Mouse (Mus musculus): ENCODE results near the gene Elovl5.

Gene Elovl5

DNA sequence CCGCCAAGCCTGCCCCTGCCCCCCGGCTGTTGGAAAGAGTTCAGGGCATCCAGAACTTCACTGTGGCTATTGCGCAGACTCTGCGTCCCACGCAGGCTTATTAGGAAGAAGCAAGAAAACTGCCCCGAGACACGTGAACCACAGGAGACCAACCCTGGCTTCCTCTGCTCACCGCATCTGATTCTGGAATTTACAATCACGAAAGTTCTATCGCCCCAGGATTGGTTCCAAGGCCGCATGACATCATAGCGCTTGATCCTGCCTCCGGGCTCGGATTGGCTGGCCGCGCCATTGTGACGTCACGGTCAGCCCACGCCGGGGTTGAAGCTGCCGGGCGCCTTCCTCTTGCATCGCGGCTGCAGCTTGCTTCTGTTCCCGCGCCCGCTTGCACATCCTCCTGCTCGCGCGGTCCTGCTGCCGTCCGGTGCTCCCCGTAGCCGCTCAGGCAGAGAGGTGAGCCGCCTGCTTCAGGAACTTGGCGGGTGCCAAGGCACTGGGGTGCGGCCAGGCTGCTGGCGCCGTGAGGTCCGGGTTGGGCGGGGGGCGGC is at the start of gene Elovl5:
Elovl5 (plus strand) TSS at position 291 of the 548 bp plus-strand sequence.
- in situ Hi-C loops (cut with MboI, MseI), result loop anchor here (10.0 kb wide), 1 partner anchor 188 kb away; the partner anchor contains the start of genes Fbxo9 and Ick

GRCm38 (mm10) chr9:77891501-77891900 is 25.7 kb upstream of the Elovl5 start:
- in situ Hi-C loops (cut with MboI, MseI), result no loop called here

- in situ Hi-C loops (cut with MboI, MseI), result no loop called here
Observed at GRCm38 (mm10) chr9:77898551-77898950, 18.6 kb upstream of the Elovl5 start.

DNA sequence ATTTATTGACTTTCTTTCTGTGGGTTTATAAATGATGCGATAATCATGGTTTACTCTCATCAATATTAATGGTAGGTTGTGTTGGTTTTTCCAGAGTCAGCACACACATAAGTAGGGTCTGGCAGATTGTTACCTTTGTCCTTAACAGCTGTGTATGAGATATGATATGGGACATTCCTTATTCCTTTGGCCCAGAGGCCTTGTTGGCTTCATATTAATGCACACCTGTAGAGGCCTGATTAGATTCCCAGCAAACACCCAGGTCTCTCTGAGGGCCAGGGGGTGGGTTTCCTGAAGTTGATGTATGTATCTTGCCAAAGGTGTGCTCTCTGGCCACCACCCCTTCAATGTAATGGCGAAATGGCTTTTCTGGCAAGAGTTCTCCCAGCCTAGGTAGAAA is 13.0 kb upstream of the Elovl5 start:
- in situ Hi-C loops (cut with MboI, MseI), result no loop called here

- in situ Hi-C loops (cut with MboI, MseI), result loop anchor here (10.0 kb wide), 1 partner anchor 195 kb away; the partner anchor contains the start of genes Fbxo9 and Ick
Observed at GRCm38 (mm10) chr9:77909572-77910269, 7.4 kb upstream of the Elovl5 start.

- in situ Hi-C loops (cut with MboI, MseI), result loop anchor here (10.0 kb wide), 1 partner anchor 194 kb away; the partner anchor contains the start of genes Fbxo9 and Ick
Observed at GRCm38 (mm10) chr9:77910270-77911240, 6.6 kb upstream of the Elovl5 start.

DNA sequence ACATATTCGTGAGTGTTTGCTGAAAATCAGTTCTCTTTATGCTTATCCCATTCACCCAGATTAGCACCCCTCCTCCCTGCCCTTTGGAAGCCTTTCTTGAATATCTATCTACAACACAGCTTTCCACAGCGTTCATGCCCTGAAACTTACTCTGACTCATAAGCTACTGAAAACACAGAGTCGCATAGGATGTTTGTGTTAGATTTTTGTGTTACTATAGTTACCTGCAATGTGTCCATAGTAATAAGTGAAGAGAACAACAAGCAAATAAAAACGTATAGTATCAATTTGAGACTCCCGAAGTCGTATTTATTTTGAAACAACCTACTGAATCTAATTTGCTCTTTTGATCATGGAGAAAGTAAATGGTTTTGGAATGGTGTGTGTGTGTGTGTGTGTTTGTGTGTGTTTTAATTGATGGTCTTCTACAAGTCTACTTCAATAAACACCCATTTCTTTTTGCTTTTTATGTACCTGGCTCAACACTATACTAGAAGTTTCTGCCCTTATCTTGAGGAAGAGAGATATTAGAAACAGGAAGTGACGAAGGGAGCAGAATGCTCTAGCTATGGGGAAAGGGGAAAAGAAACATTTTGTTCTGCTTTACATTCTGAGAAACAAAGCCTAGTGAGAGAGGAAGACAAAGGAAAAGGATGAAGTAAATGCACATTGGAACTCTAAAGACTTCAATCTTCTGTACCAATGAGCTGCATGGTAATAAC is 5.5 kb upstream of the Elovl5 start:
- in situ Hi-C loops (cut with MboI, MseI), result loop anchor here (10.0 kb wide), 1 partner anchor 193 kb away; the partner anchor contains the start of genes Fbxo9 and Ick

GRCm38 (mm10) chr9:77912246-77912645 is 4.9 kb upstream of the Elovl5 start:
- in situ Hi-C loops (cut with MboI, MseI), result loop anchor here (10.0 kb wide), 1 partner anchor 193 kb away; the partner anchor contains the start of genes Fbxo9 and Ick

DNA sequence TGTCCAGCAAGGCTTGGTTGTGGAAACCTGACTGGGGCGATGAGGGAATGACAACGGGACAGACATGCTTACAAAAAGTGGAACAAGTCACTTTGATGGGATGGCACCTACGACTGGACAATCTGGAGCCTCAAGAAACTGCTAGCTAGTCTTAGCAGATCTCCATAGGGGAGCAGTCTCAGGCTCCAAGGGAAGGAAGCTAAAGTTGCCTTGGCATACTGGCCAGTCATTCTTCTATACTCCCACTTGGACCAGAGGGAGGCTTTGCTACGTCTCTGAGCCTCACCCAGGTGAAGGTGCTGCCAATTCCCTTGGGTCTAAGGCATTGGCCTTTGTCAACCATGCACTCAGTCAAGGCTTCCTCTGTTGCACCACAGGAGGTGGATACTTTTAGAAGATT is 2.5 kb upstream of the Elovl5 start:
- in situ Hi-C loops (cut with MboI, MseI), result loop anchor here (10.0 kb wide), 1 partner anchor 190 kb away; the partner anchor contains the start of genes Fbxo9 and Ick

DNA sequence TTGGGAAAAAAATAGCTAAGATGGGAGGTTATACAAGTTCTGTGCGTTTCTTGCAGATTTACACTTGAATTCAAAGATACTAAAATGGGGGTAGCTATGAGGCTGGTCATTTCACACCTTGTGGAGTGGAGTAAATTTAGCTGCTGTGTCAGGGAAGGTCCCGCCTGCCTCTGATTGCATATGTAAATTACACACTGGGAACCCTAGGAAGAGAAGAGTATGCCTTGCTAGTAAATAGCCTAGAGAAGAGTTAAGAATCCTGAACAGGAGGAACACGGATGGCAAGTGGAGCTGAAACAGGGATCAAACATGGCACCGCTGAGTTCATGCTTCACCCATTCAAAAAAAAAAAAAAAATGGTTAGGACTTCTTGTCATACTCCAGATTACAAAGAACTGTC is 1.4 kb upstream of the Elovl5 start:
- in situ Hi-C loops (cut with MboI, MseI), result loop anchor here (10.0 kb wide), 1 partner anchor 189 kb away; the partner anchor contains the start of genes Fbxo9 and Ick

DNA sequence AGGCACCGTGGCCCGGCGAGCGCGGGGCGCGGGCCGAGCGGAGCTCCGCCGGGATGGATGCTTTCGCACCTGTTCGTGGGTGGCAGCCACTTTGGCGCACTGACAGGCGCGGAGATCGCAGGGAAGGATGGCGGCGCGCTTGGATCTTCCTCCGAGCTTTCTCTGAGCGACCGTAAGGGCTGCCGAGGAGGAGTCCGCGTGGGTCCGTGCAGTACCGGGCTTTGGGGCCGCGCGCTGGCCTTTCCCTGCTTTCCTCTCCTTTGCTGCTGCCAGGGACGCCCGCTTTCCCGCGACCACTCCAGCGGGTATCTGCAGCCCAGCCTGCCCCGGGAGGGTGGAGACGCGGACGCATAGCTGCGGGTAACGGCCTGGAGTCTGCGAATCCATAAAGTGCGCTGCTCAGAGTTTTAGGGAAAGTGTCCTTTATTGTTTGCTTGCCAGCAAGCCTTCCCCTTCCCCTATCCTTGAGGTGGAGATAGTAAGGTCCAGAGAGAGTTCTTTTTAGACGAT is 513 bp downstream of the Elovl5 start:
- in situ Hi-C loops (cut with MboI, MseI), result loop anchor here (10.0 kb wide), 1 partner anchor 187 kb away; the partner anchor contains the start of genes Fbxo9 and Ick

DNA sequence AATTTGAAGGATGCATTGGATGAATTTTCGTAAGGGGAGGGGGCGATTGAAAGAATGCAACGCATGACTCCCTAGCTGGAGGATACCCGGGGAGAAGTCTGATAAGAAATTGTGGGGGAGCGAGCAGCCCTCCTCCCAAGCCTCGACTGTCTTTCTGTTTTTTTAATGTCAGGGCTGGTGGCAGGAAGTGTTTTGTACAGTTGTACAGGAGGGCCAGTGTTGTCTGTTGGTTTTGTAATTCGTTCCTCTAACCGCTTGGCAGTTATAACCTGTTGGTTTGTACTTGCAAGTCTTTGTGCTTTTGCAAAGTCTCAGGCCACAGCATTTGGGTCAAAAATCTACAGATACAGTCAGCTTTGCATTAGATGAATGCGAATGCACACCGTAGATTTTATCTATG is 1.0 kb downstream of the Elovl5 start:
- in situ Hi-C loops (cut with MboI, MseI), result loop anchor here (10.0 kb wide), 1 partner anchor 187 kb away; the partner anchor contains the start of genes Fbxo9 and Ick

DNA sequence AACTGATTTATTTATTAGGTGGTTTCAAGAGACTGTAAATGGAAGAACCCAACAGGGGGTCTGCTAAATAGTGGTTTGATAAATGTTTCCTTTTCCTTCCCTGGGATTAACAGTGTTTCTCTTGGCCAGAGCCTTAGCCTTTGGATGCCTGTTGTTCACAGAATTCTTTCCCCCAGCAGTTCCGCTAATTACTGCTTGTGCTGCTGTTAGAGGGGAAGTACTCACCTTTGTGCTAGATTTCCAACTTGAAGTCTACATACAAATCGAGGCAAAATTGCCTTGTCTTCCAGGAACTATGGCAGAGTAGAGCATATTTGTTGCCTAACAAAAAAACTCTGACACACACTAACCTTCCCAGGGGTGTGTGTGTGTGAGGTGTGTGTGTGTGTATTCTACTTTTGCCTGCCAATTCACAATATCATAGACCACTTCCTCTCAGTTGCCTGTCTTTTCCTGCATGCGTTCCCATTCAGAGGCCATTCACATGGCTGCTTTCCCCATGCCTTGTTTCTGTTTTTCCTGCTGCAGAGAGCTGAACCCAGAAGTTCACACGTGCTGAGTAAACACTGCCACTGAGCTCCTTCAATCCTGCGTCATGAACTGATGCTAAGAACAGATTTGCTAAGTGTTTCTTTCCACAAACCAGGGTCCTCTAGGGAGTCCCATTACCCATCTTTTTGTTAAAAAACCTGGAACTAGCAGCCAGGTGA is 2.0 kb downstream of the Elovl5 start:
- in situ Hi-C loops (cut with MboI, MseI), result loop anchor here (10.0 kb wide), 1 partner anchor 186 kb away; the partner anchor contains the start of genes Fbxo9 and Ick

GRCm38 (mm10) chr9:77920481-77920880 is 3.3 kb downstream of the Elovl5 start:
- in situ Hi-C loops (cut with MboI, MseI), result no loop called here

- in situ Hi-C loops (cut with MboI, MseI), result no loop called here
Observed at GRCm38 (mm10) chr9:77921366-77922260, 4.4 kb downstream of the Elovl5 start.

- in situ Hi-C loops (cut with MboI, MseI), result no loop called here
Observed at GRCm38 (mm10) chr9:77923774-77924173, 6.6 kb downstream of the Elovl5 start.

DNA sequence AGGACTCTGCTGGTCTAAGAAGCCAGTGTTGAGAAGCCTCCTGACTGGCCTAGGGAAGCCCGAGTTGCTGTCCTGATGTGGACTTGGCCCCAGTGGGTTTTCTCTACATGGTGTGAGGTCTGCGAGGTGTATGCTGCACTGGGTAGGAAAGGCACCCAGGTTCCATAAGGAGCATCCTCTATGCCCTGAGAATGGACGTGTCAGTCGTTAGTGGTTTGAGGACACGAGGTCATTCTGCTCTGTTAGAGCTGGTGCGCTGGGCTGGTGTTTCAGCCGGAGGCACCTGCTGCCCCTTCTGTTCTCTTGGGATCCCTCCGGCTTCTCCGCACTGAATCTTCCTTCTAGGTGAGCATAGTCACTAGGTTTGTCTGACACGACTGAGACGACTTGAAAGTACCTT is 7.0 kb downstream of the Elovl5 start:
- in situ Hi-C loops (cut with MboI, MseI), result no loop called here

DNA sequence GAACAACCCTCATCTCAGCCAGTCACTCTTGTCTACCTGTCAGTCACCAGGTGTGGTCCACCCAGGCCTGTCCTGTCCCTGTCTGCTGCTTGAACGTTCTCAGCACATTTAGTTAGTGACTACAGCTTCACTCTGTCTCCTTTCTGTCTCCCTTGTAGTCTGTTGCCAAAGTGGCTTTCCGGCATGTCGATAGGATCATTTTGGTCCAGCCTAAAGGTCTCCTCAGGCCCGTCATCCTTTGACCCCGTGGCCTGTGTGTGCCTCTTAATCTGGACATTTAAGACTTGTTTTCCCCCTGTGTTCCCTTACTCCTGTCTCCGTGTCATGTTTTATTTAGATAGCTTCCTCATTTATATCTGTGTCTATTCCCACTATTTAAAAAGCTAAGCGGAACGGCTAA is 9.0 kb downstream of the Elovl5 start:
- in situ Hi-C loops (cut with MboI, MseI), result no loop called here

- in situ Hi-C loops (cut with MboI, MseI), result no loop called here
Observed at GRCm38 (mm10) chr9:77926911-77927310, 9.7 kb downstream of the Elovl5 start.
